Mouse (Mus musculus): Measurements from ENCODE around the gene Atrnl1.

GRCm38 (mm10) chr19:58063541-58063940 is 452.7 kb downstream of the Atrnl1 start:
- no peak for TF ChIP-seq ZNF384 (IDR thresholded peaks at IDR 0.05; ENCODE audit: low read depth, low read length)
- TF ChIP-seq HCFC1 (IDR thresholded peaks at IDR 0.05; ENCODE audit: borderline replicate concordance, insufficient read depth, low read length) = no peak
- no peak for TF ChIP-seq ZC3H11A (IDR thresholded peaks at IDR 0.05; ENCODE audit: borderline replicate concordance, low read depth, low read length)
